Mouse (Mus musculus) lung, adult 2 months (tissue): Measurements from ENCODE around the gene Med29.

Experiments
- CTCF ChIP-seq: fragments of 200-500 bp; IDR thresholded peaks from 2 replicates; pipeline ENCODE4 v1.5.1; 2011; ENCODE audit warnings: mild to moderate bottlenecking, low read length, control low read depth; ENCODE audit not compliant: insufficient read depth
- POLR2A ChIP-seq: fragments of 200-500 bp; IDR thresholded peaks from 2 replicates; pipeline ENCODE4 v1.6.1; 2011; ENCODE audit warnings: low read depth, mild to moderate bottlenecking, control low read depth, low read length, borderline replicate concordance; ENCODE audit errors: extremely low read depth

- TF ChIP-seq CTCF (no peak), POLR2A (no peak)
These were observed 18.5 kb downstream of the Med29 start for GRCm38 (mm10) chr7:28373891-28374495.
